Mouse (Mus musculus): ENCODE measurements around the gene Vamp1.

DNA sequence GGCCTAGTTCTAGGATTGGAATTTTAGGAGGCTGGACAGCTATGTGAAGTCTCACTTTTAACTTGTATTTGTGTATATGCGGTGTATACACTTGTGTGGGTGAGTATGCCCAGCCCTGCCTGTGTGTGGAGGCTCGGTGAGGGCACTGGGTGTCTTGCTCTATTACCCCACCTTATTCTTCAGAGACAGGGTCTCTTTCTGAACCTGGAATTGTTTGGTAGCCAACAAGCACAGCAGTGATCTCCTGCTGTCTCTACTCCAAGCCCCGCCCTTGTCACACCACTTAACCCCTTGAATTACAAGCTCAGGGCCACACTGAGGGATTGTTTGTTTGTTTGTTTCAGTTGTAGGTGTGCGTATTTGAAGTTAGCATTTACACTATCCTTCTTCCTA is 16.7 kb downstream of the Vamp1 start:
- TF ChIP-seq CTCF (IDR thresholded peaks at IDR 0.05; ENCODE audit: control insufficient read depth, insufficient read depth, low read length): no peak
- no peak for TF ChIP-seq POLR2A (IDR thresholded peaks at IDR 0.05; ENCODE audit: borderline replicate concordance, control insufficient read depth, low read depth, low read length)
